Mouse (Mus musculus): ENCODE measurements around the gene Exoc6.
"Not testable (repeated sequence)": the region's sequence is repeated elsewhere in the genome, so short reads cannot be mapped to it uniquely, and the experiment has no call there.

The Exoc6 gene

DNA sequence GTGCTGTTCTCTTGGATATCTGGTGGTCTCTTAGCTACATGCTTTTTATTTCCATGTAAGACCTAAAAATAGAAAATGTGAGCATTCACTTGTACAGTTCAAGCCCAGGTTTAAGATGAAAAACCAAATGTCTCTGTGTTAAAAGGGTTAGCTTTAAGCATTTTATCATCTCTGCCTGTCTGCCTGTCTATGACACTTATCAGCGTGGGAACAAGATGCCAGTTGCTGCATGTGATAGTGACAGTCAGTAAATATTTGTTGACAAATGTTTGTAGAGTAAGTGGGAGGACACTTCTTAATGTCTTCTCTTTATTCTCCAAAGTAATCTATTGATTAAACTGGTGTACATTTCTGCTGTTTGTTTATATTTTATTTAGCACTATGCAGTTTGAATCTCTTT, 12.5 kb upstream of the Exoc6 start:
- DNase-seq (ENCODE audit: low spot score) = no peak

DNA sequence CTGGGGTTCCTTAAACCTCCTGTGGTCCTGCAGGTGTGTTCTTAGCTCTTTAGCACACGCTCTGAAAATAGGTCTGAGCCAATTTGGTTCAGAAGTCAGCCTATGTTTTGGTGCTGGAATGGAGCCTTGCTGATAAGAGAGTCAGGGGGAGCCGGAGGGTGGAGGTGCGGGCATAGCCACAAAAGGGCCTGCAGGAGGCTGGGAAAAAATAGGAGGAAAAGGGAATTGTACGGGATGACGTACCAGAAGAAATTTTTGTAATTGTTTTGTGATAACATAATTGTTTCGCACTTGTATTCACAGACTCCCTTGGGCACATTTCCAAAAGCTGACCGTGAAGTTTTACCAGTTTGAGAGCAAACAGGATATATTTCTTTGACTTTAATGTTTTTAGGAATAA, 10.0 kb upstream of the Exoc6 start:
- no peak for DNase-seq (ENCODE audit: low spot score)

DNA sequence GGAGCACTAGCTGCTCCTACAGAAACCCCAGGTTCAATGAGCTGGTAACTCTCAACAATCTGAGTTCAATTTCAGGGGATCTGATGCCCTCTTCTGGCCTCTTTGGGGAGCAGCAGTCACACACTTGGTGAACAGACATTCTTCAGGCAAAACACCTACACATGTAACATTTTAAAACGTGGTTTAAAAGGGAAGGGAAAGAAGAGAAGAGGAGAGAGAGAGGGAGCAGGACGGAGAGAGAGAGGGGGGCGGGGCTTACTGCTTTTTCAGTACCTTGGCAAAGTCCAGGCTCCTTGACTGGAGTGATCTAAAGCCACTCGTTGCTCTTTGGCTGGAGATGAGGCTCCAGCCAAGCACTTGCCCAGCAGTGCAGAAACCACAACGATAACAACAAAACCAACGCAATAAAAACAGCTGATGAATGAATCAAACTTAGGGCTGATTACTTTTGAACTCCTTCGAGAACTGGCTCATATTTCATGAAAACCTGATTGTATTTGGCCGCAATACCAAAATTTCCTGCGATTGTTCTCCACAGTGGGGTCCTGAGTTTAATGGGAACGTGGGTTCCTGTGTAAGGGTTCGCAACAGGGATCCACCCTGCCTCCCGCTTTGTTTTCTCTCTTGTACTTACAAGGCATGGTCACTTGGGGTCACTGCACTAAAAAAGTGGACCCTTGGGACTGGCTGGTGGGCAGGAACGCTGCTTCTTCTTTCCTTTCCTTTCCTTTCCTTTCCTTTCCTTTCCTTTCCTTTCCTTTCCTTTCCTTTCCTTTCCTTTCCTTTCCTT, 6.5 kb upstream of the Exoc6 start:
- peak; percentile 40 for DNase-seq (ENCODE audit: low spot score)

DNA sequence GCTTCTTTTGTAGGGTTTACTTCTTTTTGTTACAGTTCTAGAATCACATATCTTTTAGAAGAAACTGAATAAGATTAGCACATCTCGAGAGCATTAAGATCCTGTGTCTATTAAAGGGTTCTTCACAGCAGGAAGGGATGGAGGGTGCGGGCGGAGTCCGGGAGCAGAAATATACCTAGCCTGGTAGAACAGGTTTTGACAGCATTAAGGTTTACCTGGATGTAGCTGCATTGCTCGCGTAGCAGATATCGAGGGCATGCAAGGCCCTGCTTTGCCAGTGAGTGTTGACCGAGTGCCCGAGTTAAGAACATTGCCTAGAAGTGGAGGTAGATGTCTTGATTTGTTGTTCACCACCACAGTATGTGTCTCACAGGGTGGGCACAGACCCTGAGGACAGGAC, 5.7 kb upstream of the Exoc6 start:
- DNase-seq (ENCODE audit: low spot score) = peak; percentile 13

DNA sequence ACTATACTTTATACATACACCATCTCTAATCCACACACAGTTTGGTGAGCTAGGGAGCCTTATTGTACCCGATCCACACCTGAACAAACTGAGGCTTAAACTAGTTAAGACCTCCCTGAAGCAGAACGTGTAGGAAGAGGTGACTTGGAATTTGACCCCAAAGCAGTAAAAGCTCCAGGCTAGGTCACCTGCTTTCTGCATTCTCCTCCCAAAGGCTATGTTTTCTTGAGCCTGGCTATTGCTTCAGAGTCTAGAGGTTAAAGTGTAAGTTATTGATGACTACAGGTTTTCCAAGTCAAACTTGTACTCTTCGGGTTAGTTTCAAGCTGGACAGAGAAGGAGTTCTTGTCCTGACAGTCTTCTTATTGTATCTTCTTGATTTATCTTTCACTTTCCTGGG, 5.0 kb upstream of the Exoc6 start:
- no peak for DNase-seq (ENCODE audit: low spot score)

DNA sequence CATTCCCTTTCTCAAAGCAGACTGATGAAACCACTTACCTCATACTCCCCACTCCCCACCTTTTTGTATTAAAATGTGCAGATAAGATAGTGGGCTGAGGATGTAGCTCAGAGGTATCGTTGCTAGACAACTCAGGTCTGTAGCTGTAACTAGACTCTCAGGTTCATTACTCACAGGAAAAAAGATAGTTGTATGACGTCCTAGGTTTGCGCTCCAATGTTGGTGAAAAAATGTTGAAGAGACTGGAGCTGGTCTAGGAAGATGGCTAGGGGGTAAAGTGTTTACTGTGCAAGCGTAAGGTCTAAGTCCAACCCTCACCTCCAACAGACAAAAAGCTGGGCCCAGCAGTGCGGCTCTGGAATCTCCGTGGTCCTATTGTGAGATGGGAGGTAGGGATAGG, 4.5 kb upstream of the Exoc6 start:
- DNase-seq (ENCODE audit: low spot score) = peak; percentile 70

DNA sequence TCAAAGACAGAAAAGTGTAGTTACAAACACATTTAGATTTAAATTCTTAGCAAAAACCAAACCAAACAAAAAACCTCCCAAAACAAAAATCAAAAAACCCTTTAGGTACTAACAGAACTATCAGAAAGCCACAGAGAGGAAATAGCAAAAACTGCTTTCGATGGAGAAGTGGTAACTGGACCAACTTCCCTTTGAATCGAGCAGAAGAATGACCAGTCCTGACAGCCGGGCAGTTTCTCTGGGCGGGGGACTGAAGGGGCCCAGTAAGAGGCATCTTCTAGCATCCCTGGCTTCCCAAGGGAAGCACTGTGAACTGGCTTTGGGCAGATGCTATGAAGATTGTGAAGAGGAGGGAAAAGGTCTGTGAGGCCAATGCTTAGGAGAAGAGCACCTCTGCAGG, 3.4 kb upstream of the Exoc6 start:
- no peak for DNase-seq (ENCODE audit: low spot score)

DNA sequence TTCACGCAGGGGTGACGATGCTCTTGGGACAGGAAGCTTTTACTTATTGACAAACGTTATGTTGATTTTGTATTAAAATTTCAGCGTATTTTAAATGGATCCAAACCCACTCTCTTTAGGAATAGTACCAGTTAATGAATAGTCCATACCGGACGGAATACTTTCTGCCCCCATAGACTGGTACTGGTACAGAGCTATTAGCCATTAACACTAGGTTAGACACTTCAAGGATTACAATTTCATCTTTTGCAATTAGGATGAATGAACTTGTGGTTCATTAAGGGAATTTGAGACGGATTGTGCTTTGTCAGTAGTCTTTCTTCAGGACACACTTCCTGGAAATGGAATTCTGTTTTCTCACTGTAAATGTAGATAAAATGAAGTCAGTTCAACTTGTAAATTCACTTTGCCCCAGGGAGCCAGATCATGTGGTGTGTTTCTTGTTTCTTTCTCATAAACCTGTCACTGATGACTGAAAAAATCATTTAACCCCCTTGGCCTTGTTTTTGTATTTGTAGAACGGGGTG, 885 bp downstream of the Exoc6 start:
- DNase-seq (ENCODE audit: low spot score) = peak; percentile 5

DNA sequence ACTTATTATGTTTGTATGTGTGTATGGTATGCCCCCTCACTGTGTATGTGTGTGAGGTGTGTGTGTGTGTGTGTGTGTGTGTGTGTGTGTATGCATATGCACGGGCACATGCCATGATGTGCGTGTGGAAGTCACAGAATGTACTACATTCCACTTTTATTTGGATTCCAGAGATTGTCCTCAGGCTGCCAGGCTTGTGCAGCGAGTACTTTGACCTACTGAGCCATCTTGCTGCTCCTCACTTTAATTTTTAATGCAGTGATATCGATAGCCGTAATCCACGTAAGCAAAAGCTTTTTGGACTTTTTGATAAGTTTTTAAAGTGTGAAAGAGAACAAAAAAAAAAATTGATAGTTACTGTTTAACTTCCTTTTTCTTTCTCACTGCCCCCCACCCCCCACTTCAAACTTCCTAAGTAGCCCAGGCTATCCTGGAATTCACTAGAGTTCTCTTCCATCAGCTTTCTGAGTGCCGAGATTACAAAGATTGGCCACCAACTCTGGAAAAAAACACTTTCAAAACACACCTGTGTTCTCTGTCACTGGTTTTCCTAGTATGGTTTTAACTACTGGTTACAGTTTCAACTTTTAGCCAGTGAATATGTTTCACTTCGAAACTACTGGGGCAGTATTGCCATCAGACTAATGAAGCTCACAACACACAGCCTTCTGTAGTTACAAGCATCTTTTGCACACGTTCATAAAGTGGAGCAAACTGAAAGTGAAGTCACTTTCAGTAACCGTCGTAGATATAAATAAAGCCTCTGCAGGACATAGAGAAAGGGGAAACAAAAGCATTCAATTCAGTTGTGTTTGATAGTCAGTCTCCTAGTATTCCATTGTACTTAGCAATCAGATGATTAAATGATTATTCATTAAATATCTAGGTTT, 3.4 kb downstream of the Exoc6 start:
- no peak for DNase-seq (ENCODE audit: low spot score)

DNA sequence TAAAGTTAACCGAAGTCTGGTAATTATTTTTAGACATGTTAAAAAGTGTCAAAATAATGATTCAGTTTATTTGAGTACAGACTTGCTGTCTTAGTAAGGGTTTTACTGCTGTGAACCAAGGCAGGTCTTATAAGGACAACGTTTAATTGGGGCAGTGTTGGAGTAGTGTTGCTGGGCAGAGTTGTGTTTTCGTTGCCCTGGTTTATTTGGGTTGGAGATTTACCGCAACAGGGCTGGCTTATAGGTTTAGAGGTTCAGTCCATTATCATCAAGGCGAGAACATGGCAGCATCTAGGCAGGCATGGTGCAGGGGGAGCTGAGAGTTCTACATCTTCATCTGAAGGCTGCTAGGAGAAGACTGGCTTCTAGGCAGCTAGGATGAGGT, 4.0 kb downstream of the Exoc6 start:
- DNase-seq (ENCODE audit: low spot score) = not testable (repeated sequence)

DNA sequence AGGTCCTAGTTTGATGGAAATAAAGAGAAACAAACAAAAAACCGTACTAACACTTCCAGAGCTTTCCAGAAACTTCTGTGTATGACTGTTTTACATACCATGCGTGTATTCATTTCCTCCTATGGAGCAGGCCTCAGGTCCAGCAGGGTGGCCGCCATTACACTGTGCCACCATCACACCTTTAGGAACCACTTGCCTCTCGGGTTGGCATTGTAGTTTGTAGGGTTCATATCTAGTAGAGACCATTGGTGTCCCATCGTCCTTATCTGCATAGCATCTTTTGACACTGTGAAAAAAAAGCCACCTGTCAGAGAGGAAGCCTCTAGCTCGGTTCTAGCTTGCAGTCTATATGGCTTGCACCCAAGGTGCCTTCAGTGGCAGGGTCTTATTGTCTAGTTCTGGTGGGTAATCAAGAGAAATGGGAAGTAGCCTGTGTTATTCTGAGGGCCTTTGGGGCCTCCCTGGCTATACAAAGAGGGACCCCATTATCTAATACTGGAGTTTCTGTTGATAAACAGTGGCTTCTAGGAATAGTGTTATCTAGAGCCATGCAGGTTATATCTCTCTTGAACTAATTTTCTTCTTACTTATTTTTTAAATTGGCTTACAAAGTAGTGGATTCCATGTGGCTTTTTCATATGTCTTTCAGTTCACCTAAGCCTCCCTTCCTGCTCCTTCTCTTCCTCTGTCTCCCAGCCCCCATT, 5.8 kb downstream of the Exoc6 start:
- no peak for DNase-seq (ENCODE audit: low spot score)

DNA sequence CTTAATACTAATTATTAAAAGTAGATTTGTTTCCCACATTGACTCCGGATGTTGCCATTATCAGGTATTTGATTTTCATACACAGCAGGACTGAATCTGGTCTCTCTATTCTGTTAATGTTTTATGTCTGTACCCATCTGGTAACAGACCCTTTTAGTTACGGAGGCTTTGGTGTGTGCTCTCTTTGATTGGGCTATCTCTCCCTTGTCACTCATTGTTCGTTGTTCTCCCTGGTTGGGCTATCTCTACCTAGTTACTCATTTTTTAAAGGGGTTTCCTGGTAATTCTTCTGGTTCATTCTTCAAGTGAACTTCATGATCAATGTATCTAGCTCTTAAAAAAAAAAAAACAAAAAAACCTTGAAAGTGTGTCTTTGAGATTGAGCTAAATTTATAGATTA, 7.7 kb downstream of the Exoc6 start:
- DNase-seq (ENCODE audit: low spot score) = no peak

DNA sequence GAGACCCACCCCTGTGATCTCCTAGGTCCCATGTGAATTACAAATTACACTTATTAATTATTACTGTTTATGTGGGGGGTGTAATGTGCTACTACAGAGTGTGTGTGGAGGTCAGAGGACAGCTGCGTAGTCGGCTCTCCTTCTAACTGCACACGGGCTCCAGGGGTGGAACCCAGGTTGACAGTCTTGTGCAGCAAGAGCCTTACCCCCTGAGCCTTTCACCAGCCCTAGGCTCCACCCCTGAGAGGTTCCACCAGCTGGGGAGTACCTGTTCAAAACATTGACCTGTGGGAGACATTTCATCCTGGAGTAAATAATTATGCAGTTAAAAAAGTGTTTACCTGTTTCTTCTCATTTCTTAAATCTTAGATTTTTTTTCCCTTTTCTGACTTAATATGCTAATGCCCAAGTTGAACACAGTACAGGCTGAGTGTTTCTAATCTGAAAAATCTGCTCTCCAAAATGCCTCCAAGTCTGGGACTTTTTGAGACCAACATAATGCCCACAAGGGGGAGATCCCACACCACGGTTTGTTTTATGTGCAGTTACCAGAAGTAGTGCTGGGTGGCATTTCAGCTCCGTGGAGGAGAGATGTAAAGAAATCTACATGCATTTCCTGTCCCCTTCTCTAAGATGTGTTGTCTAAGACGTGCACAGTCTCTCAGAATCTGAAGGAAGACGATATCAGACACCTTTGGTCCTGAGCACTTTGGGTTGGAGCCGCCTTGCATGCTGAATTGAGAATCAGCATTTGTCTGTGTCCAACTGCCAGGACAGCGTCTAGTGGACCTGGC, 9.3 kb downstream of the Exoc6 start:
- DNase-seq (ENCODE audit: low spot score) = peak; percentile 7

DNA sequence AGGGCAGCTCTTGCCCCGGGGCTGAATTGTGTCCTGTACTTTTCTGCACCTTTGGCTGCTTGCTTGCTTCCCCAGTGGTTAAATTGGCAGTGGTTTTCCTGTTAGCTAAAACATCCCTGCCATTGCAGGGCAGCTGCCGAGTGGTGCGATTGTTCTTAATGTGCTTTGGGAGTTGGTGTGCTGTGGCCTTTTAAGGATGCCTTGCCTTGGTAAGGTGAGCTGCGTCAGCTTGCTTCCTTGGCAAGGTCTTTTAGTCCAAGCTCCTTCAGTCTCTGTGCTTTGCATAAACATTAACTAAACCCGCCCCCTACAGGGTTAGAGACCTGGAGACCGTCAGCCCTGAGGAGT, 9.8 kb downstream of the Exoc6 start:
- peak; percentile 69 for DNase-seq (ENCODE audit: low spot score)

DNA sequence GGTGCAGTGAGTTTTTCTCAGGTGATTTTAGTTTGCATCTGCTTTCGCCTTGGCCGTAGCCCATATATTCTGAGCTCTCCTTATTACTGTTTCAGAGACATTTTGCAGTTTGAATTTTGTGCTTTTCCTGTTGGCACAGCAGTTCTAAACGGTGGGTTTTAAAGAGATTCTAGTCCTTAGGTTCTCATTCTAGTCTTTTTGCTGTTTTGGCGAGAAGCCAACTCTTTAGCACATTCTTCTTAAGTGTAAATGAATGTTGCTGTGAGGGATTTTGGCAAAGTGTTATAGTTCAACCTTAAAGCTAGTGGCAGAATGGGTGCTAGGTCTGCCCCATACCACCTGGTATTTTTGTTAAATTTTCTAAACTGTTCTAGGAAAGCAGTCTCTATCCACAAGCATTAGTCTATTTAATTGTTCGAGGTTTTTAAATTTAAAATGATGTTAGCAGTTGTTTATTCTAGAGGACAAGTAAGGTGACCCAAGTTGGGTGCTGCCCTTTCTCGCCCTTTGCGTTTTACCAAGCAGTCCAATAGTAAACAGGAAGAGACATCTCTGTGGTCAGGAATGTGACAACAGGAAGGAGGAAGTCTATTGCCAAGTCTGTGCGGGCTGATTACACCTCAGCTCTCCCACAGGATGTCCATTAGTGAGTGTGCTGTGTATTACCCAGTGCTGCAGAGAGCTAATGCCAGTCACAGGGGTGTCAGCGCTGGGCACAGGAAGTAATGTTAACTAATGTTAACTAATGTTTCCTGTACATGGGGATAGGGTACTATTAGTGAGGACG, 11.1 kb downstream of the Exoc6 start:
- peak; percentile 35 for DNase-seq (ENCODE audit: low spot score)

DNA sequence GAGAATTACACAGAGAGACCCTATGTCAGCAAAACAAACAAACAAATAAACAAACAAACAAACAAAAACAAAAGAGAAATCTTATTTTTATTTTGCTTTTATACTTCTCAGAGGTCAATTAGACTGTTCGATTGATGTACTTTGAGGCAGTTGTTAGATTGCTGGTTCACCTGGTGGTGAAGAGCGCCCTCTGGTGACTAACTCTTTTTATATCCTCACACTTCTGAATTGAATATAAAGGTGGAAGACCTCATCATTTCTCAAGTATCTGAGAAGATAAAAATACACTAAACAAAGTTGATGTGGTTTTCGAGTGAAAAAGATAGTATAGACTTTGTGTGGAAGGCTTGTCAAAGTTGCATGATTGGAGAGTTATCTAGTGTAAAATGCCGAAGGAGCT, 13.5 kb downstream of the Exoc6 start:
- DNase-seq (ENCODE audit: low spot score) = peak; percentile 32

DNA sequence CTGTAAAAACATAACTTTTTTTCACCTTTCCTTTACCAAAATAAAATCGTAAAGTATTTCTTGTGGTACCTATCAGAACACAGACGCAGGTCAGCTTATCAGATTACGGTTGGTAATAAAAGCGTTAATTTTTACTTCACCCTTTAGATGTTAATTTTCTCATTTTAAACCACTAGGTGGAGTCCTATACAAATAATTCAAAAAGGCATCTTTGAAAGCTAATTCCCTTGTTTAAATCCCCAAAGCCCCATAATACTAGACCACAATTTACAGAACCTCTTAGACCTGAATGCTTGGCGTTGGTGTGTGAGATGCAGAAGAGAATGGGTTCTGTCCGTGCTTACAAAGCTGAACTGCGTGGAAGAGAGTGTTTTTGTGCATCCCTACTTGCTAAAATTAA, 15.6 kb downstream of the Exoc6 start:
- DNase-seq (ENCODE audit: low spot score) = no peak

DNA sequence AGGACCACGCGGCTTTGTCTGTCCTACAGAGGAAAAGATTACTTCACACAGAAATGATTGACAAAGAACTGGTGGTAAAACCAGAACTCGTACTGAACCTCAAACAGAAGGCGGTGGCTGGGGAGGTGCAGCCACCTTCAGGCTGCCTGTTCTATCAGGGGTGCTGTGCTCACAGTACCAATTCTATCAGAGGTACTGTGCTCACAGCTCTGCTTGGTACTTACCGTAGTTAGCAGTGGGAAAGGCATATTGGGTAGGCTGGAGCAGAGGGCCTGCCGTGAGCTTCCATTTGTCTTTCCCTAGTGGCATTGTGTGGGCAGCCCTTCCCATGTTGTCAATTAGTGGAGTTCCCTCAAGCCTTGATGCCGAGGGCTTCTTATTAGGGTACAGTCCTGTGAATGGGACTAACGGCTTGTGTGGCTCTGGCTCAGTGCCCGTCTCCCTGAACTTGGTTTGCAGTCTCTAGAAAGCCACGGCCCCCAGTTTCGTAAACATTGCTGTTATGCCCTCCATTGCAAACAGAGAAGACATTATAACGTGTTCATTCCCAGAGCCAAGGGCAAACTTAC, 19.1 kb downstream of the Exoc6 start:
- no peak for DNase-seq (ENCODE audit: low spot score)

DNA sequence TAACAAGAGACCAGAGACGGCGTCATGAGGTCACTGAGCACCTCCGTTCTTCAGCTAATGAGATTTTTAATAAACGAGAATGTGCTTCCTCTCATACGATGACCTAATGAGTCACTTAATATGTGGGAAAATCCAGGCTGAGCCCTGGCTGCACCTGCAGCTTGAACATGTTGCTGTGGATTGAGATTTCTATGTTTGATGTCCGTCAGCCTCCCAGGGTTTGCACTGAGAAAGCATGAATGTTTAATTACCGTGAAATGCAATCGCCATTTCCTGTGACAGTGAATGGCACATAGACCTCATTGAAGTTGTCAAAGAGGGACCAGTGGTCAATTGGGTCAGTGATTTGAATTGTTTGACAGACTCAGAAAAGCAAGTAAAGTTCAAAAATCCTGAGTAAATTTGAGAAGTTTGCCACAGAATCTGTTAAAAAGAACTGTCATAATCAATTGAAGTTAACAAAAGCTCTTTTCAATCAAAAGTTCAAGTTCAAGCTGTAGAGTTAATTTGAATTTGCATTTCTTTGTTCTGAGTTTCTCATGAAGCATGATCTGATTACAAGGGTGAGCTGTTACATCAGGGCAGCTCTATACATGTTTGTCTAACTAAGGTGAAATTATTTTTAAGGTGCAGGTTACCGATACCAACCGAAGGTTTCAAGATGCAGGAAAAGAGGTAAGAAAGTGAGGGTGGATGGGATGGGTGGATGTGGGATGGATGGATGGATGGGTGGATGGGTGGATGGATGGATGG, 20.9 kb downstream of the Exoc6 start:
- DNase-seq (ENCODE audit: low spot score) = no peak

DNA sequence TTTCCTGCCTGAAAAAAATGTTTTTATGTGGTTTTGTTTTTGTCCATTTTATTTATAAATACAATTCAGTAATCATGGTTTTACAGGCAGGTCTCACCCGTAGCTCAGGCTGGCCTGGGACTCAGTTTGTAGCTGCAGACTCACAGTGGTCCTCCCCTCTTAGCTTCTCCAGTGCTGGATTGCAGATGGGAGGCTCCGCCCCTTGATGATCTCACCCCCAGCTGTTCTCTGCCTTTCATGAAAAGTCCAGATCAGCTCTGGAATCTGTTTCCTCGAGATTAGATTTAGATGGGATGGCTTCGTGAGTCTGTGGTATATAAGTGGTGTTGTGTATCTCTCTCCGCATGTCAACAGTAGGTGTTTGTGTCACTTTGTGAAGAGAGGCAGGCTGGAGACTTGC, 24.6 kb downstream of the Exoc6 start:
- peak; percentile 12 for DNase-seq (ENCODE audit: low spot score)

Measured in yolk sac, embryonic 10.5 days (tissue).